Mouse (Mus musculus) myocyte (in vitro differentiated cells): ENCODE results near the gene Tmem239. TPM values are rescaled to one million over a fixed set of nuclear protein-coding genes. Genes with fewer than 3 reads are reported as not detected.

ENCODE experiments used
- H3K27me3 ChIP-seq: one replicate; pipeline ENCODE4 v1.6.1; 2011; ENCODE audit not compliant: control insufficient read depth, insufficient read depth, insufficient read length
- H3K36me3 ChIP-seq: one replicate; pipeline ENCODE4 v1.6.1; 2011; ENCODE audit not compliant: control insufficient read depth, insufficient read depth
- H3K4me2 ChIP-seq: one replicate; pipeline ENCODE4 v1.6.1; 2011; ENCODE audit warnings: low read depth, control low read depth
- H3K4me3 ChIP-seq: one replicate; pipeline ENCODE4 v1.5.1; 2011; ENCODE audit warnings: mild to moderate bottlenecking, control low read depth, moderate library complexity
- H3K79me2 ChIP-seq: one replicate; pipeline ENCODE4 v1.6.1; 2011; ENCODE audit not compliant: control insufficient read depth, insufficient read depth
- H3ac ChIP-seq: one replicate; pipeline ENCODE4 v1.6.1; 2011; ENCODE audit not compliant: control insufficient read depth, insufficient read length
- CEBPB ChIP-seq: IDR thresholded peaks from 2 replicates; pipeline ENCODE4 v1.6.1; 2011; ENCODE audit warnings: mild to moderate bottlenecking, moderate library complexity; ENCODE audit not compliant: poor library complexity, insufficient read depth, severe bottlenecking
- E2F4 ChIP-seq: IDR thresholded peaks from one replicate; pipeline ENCODE4 v1.6.1; 2011; ENCODE audit warnings: mild to moderate bottlenecking, control low read depth, moderate library complexity; ENCODE audit not compliant: insufficient read depth
- MAX ChIP-seq: IDR thresholded peaks from one replicate; pipeline ENCODE4 v1.6.1; 2011; ENCODE audit warnings: low read depth, mild to moderate bottlenecking, control low read depth
- MYOD1 ChIP-seq, 3 experiments: IDR thresholded peaks; one replicate each; pipeline ENCODE4 v1.6.1; 2011; ENCODE audit warnings: control low read depth in 2 of 3, low read depth in 2 of 3, mild to moderate bottlenecking in 2 of 3, moderate library complexity in 1 of 3; ENCODE audit not compliant: insufficient read length in 2 of 3, control insufficient read depth in 1 of 3
- MYOG ChIP-seq, 3 experiments: IDR thresholded peaks; one replicate each; pipeline ENCODE4 v1.6.1; 2011; ENCODE audit warnings: control low read depth in 2 of 3, low read depth in 2 of 3, mild to moderate bottlenecking in 2 of 3; ENCODE audit not compliant: insufficient read length in 2 of 3, control insufficient read depth in 1 of 3, insufficient read depth in 1 of 3
- POLR2A ChIP-seq: IDR thresholded peaks from one replicate; pipeline ENCODE4 v1.6.1; 2011; ENCODE audit warnings: low read depth, mild to moderate bottlenecking, control low read depth, moderate library complexity; ENCODE audit not compliant: insufficient read length
- POLR2AphosphoS2 ChIP-seq: IDR thresholded peaks from one replicate; pipeline ENCODE4 v1.6.1; 2011; ENCODE audit warnings: low read depth, control low read depth; ENCODE audit not compliant: insufficient read length
- REST ChIP-seq: IDR thresholded peaks from one replicate; pipeline ENCODE4 v1.6.1; 2011; ENCODE audit warnings: mild to moderate bottlenecking, control low read depth, moderate library complexity; ENCODE audit not compliant: insufficient read depth, insufficient read length
- SRF ChIP-seq: IDR thresholded peaks from one replicate; pipeline ENCODE4 v1.6.1; 2011; ENCODE audit warnings: low read depth; ENCODE audit not compliant: control insufficient read depth, insufficient read length
- TCF12 ChIP-seq: IDR thresholded peaks from one replicate; pipeline ENCODE4 v1.6.1; 2011; ENCODE audit warnings: mild to moderate bottlenecking, control low read depth; ENCODE audit not compliant: poor library complexity, insufficient read depth, severe bottlenecking
- TCF3 ChIP-seq: IDR thresholded peaks from one replicate; pipeline ENCODE4 v1.6.1; 2011; ENCODE audit warnings: low read depth, control low read depth; ENCODE audit not compliant: insufficient read length
- USF1 ChIP-seq: IDR thresholded peaks from one replicate; pipeline ENCODE4 v1.6.1; 2011; ENCODE audit warnings: low read depth, mild to moderate bottlenecking, control low read depth, moderate library complexity
- polyA plus RNA-seq: library from polyadenylated mRNA; unstranded; fragments of >200 nt; fragmentation: generic; extraction: Trizol; gene quantifications from one replicate; pipeline ENCODE4 v1.2.1, GENCODE M21; 2012; ENCODE audit warnings: missing spikeins

The Tmem239 gene
- polyA plus RNA-seq, 1 experiment = not detected

DNA sequence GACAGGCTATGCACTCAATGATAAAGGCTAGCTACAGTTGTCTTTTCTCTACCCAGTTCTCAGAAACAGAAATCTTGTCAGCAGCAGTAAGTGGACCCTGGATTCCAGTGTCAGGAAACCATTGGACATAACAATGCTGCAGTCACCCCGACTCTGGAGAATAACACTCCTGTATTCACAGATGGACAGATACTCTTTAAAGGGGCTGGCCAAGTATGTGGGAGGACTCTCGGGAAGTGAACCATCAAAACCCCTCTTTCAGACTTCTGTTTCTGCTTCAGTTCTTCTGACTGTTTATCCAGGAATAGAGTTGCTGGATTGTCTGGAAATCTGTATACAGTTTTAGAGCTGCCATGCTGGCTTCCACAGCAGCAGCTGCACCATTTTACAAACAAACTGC is 23.6 kb downstream of the Tmem239 start:
- no peaks in the 10 kb centered on the region for H3K36me3 ChIP-seq
- H3K4me2 ChIP-seq = no peak overlapping the region
- TF ChIP-seq MAX = no peak
- no peak for TF ChIP-seq E2F4
- no peak for TF ChIP-seq POLR2AphosphoS2
- no peak for TF ChIP-seq TCF3
- no peak for TF ChIP-seq SRF
- TF ChIP-seq CEBPB = no peak
- peaks cover 62% of the 10 kb centered on the region for H3K79me2 ChIP-seq
- H3K4me3 ChIP-seq = no peak overlapping the region
- H3K27me3 ChIP-seq = no peaks in the 10 kb centered on the region
- H3ac ChIP-seq = no peak overlapping the region

DNA sequence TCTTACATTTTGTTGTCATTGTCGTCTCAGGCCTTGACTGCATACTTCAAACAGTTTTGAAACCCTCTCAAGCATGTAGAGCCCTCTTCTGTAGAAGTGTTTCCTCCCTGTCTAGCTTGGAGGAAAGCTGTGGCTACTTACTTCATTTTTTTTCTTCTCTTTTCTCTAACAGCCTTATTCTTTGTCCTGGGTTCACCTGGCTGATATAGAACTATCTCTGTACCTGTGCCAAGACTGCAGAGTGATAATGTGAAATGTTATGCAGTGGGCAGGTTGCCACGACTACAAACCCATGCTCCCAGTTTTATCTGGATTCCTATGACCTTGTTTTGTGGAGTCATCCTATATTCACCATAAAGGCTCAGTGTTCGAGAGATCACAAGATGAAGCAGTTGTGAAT is 24.2 kb downstream of the Tmem239 start:
- Histone ChIP-seq H3K79me2 (peaks cover 62% of the 10 kb centered on the region), H3K36me3 (no peaks in the 10 kb centered on the region), H3K4me3 (no peak overlapping the region), H3K4me2 (no peak overlapping the region), H3K27me3 (no peaks in the 10 kb centered on the region), H3ac (no peak overlapping the region)
- no peak for TF ChIP-seq TCF12
- TF ChIP-seq E2F4 = no peak
- no peak for TF ChIP-seq POLR2AphosphoS2
- TF ChIP-seq CEBPB = no peak
- no peak for TF ChIP-seq REST
- no peak for TF ChIP-seq MYOD1 (IDR thresholded peaks at IDR 0.05; ENCODE audit: control insufficient read depth in 1 of 3, insufficient read length in 2 of 3, low read depth in 2 of 3)
- no peak for TF ChIP-seq TCF3

DNA sequence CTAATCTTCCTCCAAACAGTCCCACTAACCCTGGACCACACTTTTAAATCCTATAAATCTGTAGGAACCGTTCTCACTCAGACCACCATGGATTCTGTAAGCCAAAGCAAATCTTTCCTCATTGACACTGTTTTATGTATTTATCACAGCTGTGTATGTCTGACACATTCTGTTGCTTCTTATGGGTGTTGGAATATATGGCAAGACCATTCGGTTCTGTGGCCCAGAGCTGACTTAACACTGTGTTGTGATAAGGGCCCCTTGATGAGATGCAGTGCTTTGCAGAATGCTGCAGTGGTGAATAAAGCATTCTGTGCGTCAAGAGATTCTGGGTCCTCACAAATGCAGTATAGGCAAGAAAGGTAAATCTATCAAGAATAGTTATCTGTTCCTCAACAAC is 25.9 kb downstream of the Tmem239 start:
- Histone ChIP-seq H3K4me3 (no peak overlapping the region), H3ac (no peak overlapping the region), H3K79me2 (peaks cover 56% of the 10 kb centered on the region), H3K4me2 (no peak overlapping the region), H3K36me3 (no peaks in the 10 kb centered on the region), H3K27me3 (no peaks in the 10 kb centered on the region)
- TF ChIP-seq CEBPB (no peak), POLR2A (no peak), REST (no peak), SRF (no peak), TCF12 (no peak), MYOG (IDR thresholded peaks at IDR 0.05; ENCODE audit: control insufficient read depth in 1 of 3, insufficient read depth in 1 of 3, insufficient read length in 2 of 3, low read depth in 2 of 3) (no peak), MAX (no peak), TCF3 (no peak), MYOD1 (IDR thresholded peaks at IDR 0.05; ENCODE audit: control insufficient read depth in 1 of 3, insufficient read length in 2 of 3, low read depth in 2 of 3) (no peak), POLR2AphosphoS2 (no peak), USF1 (no peak)

DNA sequence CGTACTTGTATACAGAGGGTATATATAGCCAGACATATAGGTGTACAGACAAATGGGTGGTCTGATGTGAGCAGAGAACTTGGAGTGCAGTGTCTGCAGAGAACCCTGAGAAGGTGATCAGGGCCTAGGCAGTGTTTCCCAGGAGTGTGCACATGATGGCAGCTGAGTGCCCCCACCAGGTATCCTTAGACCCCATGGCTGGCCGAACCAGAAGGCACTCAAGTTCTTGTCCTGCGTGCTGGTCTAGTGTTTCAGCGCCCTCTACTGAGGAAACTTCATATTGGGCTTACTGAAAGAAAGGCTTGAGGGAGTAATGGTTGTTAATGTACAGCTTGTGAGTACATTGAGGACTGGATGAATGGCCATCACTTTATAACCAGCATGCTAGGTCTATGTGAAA is 26.9 kb downstream of the Tmem239 start:
- Histone ChIP-seq H3K27me3 (no peaks in the 10 kb centered on the region), H3K79me2 (peaks cover 47% of the 10 kb centered on the region), H3K4me3 (no peak overlapping the region), H3K36me3 (peaks cover 1% of the 10 kb centered on the region), H3ac (no peak overlapping the region), H3K4me2 (no peak overlapping the region)
- TF ChIP-seq MYOG (IDR thresholded peaks at IDR 0.05; ENCODE audit: control insufficient read depth in 1 of 3, insufficient read depth in 1 of 3, insufficient read length in 2 of 3, low read depth in 2 of 3) (no peak), POLR2A (no peak), CEBPB (no peak), E2F4 (no peak), TCF3 (no peak), REST (no peak), MAX (no peak), MYOD1 (IDR thresholded peaks at IDR 0.05; ENCODE audit: control insufficient read depth in 1 of 3, insufficient read length in 2 of 3, low read depth in 2 of 3) (no peak), TCF12 (no peak)

DNA sequence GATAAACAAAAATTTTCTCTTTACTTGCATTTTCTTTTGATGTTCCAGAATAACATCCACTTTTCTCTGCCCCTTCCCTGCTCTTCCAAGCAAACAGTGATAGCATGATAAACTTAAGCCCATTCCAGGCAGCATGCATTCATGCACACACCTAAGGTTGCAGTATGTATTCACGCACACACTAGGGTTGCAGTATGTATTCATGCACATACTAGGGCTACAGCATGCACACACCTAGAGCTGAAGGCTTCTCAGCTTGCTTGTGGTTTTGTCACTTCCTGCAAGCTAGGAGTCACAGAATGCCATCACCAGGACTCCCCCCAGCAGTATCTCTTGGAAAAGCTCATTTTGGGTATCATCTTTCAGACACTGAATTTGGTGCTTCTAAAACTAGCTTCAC is 30.5 kb downstream of the Tmem239 start:
- Histone ChIP-seq H3K79me2 (peaks cover 42% of the 10 kb centered on the region), H3K36me3 (peaks cover 35% of the 10 kb centered on the region), H3ac (no peak overlapping the region), H3K4me3 (no peak overlapping the region), H3K27me3 (no peaks in the 10 kb centered on the region), H3K4me2 (no peak overlapping the region)
- TF ChIP-seq POLR2A (no peak), MAX (no peak), SRF (no peak), POLR2AphosphoS2 (no peak), MYOG (IDR thresholded peaks at IDR 0.05; ENCODE audit: control insufficient read depth in 1 of 3, insufficient read depth in 1 of 3, insufficient read length in 2 of 3, low read depth in 2 of 3) (no peak), MYOD1 (IDR thresholded peaks at IDR 0.05; ENCODE audit: control insufficient read depth in 1 of 3, insufficient read length in 2 of 3, low read depth in 2 of 3) (no peak), TCF12 (no peak), USF1 (no peak), TCF3 (no peak), REST (no peak), CEBPB (no peak), E2F4 (no peak)
